Mouse (Mus musculus) G1E (cell line): ENCODE measurements around the gene Vps53.

Experiments
- CTCF ChIP-seq: IDR thresholded peaks from 2 replicates; pipeline ENCODE4 v1.5.1; 2012; ENCODE audit warnings: low read depth, low read length, inconsistent platforms, mixed read lengths
- GATA1 ChIP-seq: IDR thresholded peaks from 2 replicates; pipeline ENCODE4 v1.6.1; 2012; ENCODE audit warnings: borderline replicate concordance, low read length, inconsistent platforms, mixed read lengths
- TAL1 ChIP-seq: conservative IDR thresholded peaks from 2 replicates; pipeline ENCODE4 v1.6.1; 2012; ENCODE audit warnings: low read depth, low read length, inconsistent platforms, mixed read lengths

DNA sequence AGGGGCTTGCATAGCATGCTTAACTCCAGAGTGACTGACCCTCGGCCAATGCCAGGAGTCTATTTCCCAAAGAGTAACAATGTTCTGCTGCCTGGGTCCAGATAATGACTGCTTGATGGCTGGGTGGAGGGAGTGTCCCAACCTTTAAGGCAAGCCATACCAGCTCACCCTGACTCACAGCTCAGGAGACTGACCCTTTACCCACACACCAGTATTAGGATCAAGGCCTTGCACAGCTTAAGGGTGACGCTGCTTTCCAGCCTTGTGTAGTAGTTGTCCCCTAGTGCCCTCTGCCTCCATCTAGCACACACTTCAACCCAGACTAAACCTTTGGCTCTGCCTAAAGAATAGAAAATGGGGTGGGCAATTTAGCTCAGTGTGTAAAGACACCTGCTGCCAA is 171.3 kb downstream of the Vps53 start:
- TF ChIP-seq CTCF (no peak), GATA1 (no peak), TAL1 (no peak)
